Mouse (Mus musculus) heart, postnatal 14 days (tissue): ENCODE measurements around the gene Plekhm2. TPM values are rescaled to one million over a fixed set of nuclear protein-coding genes. Genes with fewer than 3 reads are reported as not detected.

ENCODE experiments used
- DNase-seq, 2 experiments: peaks; one replicate each; pipeline ENCODE4 v3.0.0; 2021 to 2022
- intact Hi-C: fragments of 180-260 bp; cut with DNase I; formaldehyde crosslinking; loops from one replicate; pipeline ENCODE4 v1.15.1; 2025
- total RNA-seq, 2 experiments: library from RNA; stranded (reverse); gene quantifications; 2 replicates each; pipeline ENCODE4 v1.2.3; 2021

The Plekhm2 gene
- total RNA-seq, 2 experiments from 2014 or later = 101 to 103 TPM

DNA sequence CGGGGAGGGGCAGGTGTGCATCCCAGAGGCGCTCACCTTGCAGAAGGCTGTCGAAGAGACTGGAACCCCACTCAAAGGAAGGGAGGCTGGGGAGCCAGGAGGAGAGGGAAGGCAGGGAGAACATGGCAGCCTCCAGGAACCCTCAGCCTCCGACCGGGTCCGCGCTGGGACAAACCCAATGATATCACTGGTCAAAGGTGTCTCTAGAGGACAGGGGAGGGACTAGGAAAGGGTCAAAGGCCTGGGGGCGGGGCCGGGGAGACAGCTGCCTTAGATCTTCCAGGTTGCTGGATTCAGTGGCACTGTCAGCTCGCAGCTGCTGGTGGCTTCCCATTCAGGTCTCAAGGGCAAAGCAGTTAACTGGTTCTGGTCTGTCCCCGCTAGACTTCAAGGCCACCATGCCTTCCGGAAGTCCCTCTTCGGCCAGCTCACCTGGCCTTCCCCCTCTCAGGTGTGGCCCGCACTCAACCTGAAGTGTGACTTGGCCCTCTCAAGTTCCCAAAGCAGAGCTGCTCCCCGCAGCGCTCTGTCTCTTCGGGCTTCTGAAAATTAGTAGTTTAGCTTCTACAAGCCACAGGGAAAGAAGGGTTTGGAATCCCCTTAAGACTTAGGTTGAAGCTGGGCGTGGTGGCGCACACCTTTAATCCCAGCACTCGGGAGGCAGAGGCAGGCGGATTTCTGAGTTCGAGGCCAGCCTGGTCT, 46.7 kb downstream of the Plekhm2 start:
- DNase-seq = no peak
- intact Hi-C loops = loop anchor here (2.0 to 10.0 kb wide), 4 partner anchors 84 to 337 kb away; no protein-coding TSS in a partner anchor

DNA sequence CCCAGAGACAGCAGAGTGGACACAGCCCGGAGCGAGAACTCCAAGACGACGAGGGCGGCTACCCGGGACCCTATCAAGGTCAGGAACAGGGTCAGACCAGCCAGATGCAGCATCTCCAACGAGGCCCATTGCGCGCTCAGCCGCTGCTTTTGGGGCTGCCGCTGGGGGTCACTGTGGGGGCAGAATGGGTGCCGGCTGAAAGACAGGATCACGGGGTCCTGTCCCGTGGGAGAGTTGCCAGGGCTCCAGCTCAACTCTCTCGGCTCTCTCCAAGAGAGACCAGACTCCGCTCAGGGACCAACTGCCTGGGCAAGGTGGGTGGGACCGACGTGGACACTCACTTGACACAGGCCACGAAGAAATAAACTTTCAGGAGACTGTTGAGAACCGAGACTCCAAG, 47.4 kb downstream of the Plekhm2 start:
- intact Hi-C loops = loop anchor here (5.0 to 10.0 kb wide), 3 partner anchors 85 to 338 kb away; no protein-coding TSS in a partner anchor
- DNase-seq = peak; percentile 78 to 86

DNA sequence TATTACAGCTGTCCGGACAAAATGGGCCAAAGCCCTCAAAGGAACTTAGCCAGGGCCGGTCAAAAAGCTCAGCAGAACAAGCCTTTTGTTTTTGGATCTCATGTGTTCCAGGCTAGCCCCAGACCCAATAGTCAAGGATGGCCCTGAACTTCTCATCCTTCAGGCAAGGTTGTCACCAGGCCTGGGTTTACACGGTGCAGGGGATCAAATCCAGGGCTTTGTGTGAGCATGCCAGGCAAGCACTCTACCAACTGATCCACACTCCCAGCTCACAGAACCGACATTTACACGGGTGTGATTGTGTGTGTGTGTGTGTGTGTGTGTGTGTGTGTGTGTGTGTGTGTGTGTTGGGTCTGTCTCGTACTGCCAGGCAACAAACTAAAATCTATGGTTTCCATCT, 47.9 kb downstream of the Plekhm2 start:
- intact Hi-C loops = loop anchor here (5.0 to 10.0 kb wide), 3 partner anchors 85 to 338 kb away; no protein-coding TSS in a partner anchor
- DNase-seq = no peak

DNA sequence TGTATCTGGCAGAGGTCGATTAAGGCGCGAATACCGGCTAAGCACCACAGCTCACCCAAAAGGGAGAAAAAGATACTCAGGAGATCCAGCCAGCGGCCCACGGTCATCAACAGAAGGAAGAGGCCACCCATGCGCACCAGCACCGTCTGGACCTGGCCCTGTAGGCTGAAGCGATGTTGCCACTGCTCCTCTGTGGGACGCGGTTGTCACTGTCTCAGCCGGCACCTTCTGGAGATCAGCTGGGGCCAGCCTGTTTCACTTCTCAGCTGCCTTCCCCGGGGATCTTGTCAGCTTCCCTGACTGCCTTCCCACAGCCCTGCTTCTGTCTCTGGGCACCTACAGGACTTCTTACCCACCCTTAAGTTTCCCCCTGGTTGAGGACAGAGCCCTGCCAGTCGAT, 49.8 kb downstream of the Plekhm2 start:
- intact Hi-C loops = loop anchor here (5.0 to 10.0 kb wide), 3 partner anchors 87 to 340 kb away; no protein-coding TSS in a partner anchor
- DNase-seq = no peak

DNA sequence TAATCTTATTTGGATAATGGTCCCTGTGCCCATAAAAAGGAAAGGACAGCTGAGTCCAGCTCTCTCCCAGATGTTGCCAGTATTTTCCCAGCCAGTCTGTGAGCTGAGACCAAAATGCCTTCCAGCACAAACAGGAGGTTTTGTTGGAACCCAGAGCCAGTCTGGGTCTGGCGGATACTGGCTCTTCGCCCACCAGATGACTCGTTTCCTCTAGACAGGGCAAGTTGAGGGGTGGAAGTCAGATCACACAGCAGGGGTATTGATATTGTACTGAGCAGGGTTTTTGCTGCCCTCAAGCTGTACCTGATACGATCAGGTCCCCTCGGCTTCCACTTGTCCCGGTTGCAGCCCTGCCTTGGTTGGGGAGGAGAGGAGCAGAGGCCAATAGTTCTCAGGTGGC, 55.2 kb downstream of the Plekhm2 start:
- intact Hi-C loops = no loop called here
- peak in 1 of 2 experiments; percentile 68 for DNase-seq

DNA sequence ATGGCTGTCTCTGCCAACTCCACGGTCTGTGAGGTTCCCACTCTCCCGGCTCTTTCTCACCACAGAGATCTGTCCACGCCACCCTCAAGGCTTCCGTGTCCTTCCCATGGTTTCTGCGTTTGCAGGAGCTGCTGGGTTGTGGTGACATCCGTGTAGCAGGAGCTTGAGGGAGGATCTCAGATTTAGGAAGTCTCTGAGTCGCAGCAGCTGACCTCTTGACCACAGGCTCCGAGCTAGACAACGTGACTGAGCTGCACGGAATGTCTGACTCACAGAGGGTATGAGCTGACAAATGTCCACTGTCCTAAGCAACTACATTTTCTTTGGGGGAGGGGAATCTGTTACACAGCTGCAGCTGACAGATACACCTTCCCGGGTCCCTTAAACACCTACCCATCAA, 58.8 kb downstream of the Plekhm2 start, which contains the start of gene Fblim1:
Fblim1 (minus strand) TSS at position 236 of the 400 bp plus-strand sequence.
- intact Hi-C loops = no loop called here
- DNase-seq = no peak

DNA sequence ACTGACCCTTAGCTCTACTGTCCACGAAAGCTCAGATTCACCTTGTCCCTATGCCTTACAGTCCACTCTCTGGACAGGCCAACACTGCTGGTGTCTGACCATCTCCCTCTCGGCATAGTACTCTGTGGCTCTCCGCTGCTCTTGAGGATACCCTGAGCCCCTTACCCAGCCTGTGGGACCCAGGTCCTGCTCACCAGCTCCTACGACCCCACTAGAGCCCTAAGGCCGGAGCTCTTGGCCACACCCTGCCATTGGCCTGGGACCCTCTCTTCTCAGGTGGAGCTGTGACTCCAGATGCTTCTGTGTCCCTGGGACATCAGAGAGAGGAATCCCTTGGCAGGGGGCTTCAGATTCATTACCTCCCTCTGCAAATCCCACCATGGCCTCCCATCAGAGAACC, 59.3 kb downstream of the Plekhm2 start:
- intact Hi-C loops = no loop called here
- no peak for DNase-seq

DNA sequence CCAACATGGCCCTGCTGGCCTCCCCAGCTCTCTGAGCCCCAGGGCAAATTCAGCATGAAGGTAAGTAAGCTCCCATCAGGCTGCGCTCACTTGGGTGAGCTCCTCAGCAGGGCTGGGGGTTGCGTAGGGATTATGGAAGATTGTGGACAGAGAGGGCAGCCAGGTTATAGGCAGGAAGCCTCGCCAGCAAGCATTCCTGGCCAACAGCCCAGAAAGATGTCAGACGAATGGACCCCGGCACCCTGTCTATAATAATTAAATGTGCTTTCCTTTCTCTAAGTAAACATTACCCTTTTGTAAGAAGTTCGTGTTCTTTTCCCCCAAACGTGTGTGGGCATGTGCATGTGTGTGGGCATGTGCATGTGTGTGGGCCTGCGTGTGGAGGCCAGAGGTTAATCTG, 60.2 kb downstream of the Plekhm2 start:
- intact Hi-C loops = no loop called here
- DNase-seq = peak in 1 of 2 experiments; percentile 76

DNA sequence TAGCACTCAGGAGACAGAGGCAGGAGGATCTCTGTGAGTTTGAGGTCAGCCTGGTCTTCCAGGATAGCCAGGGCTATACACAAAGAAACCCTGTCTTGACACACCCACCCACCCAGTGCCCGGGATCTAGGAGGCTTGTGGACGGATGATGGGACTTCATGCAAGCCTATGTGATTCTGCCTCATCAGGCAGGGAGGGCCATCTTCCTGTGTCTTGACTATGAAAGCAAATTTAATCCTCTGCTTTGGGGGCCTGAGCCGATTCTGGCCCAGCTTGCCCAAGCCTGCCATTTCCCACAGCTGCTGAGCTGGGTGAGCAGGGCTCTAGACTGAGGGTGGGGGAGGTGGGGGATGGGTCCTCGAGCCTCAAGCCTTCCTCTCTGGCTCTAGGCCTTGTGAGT, 60.8 kb downstream of the Plekhm2 start:
- no peak for DNase-seq
- intact Hi-C loops = no loop called here

DNA sequence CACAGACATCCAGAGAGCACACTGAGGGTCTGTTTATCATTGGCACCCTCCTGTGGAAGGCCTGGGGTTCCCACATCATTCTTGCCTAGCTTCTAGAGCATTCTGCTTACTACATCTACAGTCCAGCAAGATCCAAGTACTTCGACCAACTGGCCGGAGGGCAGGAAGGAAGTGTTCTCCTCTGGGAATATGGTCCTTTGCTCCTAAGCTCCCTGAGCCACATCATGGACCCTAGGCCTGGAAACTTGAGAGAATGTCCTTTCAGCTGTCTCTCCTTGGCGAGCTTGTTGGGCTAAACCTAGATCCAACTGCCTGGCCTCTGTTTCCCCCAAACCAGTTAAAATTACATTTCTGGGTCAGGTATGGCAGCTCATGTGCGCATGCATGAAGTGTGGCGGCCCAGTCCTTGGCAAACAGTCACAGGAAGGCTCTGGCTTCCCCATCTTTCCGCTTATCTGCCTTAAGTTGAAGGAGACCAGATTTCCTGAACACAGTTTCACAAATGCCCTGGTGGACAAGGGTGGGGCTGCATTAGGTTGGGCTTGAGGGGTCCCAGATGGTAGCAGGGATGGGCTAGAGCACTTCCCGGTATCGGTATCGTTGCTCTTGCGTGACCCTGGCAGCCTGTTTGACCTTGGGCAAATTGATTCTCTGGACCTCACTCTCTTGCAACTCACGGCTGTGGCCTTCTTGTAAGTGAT, 62.0 kb downstream of the Plekhm2 start:
- DNase-seq = peak in 1 of 2 experiments; percentile 44
- intact Hi-C loops = no loop called here

DNA sequence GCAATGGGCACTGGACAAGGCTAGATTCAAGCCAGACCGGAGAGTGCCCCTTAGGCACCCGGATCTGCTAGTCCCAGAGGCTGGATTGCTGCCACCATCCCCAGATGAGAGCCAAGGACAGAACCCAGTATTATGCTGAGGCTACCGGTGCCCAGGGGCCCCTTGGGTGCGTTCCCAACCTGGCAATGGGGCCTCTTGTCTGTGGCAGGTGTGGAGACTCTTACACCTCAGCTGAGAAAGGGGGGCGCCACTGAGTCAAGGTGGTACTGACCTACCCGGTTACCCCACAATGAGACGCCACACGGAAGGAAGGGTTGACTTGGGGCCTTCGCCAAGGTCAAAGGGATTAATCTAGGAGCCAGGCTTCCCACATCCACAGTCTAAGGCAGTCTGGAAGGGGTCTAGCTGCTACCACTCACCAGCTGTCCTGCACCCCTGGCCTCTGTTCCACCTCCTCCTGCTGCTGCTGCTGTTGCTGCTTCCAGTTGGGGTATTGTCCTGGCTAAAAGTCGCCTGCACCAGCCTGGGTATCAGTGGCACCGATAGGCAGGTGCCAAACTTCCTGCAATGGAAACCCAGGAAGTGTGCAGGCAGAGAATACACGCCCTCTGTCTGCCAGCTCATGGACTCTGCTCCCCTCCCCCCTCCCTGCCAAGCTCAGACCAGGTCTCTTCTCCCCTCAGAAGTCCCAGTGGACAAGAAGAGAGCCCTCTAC, 63.4 kb downstream of the Plekhm2 start:
- DNase-seq = peak in 1 of 2 experiments; percentile 48
- intact Hi-C loops = no loop called here

DNA sequence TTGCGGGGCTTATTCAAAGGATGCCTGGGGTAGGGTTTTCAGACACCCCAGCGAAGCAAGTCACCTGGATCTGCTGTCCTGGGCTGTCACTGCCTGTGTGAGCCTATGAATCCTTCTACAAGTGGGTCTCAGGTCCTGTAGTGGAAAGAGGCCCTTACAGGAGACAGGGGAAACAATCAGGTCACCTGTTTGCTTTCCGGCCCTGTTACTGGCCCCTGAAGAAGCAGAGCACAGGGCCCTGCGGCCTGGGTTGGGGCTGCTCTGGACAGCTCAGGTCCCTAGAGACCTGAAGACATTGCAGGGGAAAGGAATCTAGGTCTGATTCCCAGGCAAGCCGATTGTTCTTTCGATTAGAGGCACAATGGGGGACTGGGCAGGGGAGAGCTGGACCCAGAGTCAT, 64.3 kb downstream of the Plekhm2 start:
- intact Hi-C loops = no loop called here
- DNase-seq = no peak

DNA sequence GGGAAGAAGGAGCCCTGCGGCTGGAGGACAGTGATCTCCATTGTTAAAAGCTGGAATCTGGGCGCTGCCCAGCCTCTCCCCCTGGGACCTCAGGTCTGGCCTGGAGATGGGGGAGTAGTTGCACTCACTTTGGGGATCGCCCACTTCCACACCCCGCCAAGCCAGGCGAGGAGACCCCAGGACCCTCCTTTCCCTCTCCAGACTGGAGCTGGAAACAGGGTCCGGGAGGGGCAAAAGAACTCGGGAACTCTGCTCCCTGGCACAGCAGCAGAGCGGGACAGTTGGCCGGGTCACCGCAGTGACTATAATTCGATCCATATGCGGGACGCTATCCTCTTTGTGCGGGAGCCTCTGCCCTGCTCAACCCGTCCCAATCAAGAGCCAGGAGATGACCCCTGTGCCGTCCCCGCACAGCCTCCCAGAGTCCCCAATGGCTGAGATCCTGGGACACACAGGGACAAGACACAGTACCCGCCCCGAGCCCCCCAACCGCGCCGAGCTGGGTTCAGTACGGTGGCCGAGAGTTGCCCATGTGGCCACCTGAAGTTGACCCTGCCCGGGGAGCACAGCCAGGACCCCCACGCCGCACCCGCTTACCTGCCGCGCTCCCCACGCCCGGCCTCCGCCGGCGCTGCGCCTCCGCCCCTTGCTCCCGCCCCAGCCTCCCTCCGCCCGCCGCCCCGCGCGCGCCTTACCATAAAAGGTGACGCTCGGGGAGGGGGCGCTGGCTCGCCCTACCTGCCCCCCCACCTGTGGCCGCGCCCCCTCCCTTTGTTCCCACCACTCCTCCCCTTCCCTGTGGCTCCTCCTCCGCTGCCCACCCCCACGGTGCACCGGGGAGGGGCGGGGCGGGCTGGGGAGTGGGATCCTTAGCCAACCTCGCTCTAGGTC, 65.2 kb downstream of the Plekhm2 start:
- peak; percentile 59 for DNase-seq
- intact Hi-C loops = no loop called here

DNA sequence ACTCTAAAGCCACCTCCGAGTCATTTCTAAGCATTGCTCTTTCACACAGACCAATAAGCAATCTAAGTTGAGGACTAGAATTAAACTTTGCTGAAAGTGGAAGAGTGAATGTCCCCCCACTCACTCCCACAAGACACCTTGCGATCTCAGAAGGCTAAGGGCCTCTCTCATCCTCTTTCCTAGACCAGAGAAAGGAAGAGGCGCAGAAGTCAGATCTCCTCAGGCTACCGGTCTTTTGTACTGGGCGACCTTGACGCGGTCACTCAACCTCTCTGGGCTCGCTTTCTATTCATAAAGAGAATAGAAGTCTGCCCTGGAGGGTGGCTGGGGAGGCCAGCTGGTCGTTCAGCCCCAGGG, 65.8 kb downstream of the Plekhm2 start:
- intact Hi-C loops = no loop called here
- no peak for DNase-seq

DNA sequence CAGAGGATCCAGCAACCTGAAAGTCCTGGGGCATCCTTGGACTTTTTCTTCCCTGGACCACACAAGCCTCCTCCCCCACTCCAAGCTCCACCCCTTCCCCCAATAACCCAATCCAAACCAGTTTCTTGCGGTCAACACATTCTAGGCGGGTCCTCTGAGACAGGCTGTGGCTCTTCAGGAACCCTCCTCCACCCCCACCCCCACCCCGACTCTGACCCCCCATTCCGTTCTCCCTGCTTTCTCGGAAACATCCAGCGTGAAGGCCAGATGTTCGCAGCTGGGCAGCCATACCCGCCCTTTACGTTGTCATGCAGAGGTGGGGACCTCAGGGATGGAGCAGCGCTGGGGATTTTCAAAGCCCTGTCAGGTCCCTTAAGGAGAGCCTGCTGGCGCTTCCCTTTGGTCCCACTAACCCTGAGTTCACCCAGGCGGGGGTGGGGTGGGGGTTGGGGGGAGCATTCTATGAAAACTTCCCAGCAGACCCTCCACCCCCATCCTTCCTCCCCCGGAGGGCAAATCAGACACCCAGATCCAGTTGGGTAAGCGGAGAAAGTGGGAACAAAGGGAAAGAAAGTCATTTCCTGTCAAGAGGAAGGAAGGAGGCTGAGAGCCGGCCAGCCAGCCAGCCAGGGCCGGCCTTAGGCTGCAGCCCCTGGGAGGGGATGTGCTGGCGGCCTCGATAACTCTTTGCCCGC, 66.4 kb downstream of the Plekhm2 start:
- intact Hi-C loops = no loop called here
- DNase-seq = peak; percentile 50 to 69

DNA sequence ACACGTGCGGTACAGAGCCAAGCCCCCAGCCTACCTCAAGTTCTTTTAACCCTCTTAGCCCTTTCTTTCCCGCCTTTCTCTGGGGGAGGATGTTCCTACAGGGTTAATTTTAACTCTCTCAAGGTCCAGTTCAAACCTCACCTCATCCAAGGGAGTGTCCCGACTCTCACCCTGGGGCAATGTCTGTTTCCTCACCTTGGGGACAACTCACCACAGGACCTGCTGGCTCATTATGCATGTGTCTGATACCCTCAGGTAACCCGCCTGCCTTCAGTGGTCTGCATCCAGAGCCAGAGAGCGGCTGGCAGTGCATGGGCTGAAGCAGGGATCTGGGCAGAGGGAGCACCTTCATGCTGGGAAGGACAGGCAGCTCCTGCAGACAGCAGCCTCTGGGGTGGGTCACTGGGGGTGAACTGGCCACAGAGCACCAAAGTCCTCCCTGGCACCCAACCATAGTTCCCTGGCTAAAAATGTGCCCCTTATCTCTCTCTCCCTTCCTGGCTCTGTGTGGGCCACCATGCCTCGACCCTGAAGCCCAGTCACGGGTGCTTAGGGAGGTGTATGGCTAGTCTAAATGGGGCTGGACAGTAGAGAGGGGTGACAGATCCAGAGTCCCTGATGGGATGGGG, 67.9 kb downstream of the Plekhm2 start:
- intact Hi-C loops = no loop called here
- peak; percentile 54 to 58 for DNase-seq

DNA sequence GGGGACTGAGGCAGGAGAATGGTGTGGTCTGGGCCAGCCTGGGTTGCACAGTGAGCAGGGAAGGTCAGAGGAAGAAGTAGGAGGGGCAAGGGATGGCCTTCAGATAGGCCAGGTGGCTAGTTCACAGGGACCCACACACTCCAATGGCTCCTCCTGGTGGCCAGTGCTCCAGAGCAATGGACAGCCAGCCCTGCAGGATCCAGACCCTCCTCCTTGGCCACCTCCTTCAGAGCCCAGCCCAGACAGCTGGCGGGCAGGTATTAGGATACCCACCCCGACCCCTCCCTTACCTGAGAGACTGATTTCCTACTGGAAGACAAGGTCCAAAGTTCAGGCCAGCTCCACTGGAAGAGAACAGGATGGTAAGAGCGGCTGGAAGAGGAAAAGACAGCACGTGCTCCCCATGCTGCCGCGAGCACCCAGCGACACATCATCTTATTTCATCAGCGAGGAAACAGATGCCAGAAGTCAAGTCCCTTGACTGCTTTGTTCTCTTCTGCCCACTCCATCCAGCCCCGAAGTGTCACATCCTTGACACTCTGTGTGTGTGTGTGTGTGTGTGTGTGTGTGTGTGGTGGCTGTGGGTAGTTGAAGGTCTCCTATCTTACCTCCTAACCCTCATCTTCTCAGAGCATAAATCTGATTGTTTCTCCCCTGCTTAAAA, 69.0 kb downstream of the Plekhm2 start:
- no peak for DNase-seq
- intact Hi-C loops = no loop called here

DNA sequence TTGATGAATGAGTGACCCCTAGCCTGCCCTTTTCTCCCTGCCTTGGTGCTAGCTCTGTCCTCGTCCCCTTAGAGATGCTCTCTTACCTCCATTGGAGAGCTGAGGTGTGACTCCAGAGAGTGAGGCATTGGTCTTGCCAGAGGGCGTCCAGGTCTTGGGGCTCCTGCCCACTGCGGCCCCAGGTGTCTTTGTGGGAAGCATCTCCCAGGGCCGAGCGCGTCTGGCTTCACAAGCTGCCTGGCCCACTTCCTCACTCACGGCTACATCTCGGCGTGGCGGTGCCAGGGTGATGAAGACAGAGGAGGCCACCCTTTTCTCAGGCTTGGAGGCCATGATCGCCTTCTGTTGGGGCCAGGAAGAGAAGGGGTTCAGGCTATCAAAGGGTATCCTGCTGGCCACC, 69.6 kb downstream of the Plekhm2 start:
- intact Hi-C loops = no loop called here

DNA sequence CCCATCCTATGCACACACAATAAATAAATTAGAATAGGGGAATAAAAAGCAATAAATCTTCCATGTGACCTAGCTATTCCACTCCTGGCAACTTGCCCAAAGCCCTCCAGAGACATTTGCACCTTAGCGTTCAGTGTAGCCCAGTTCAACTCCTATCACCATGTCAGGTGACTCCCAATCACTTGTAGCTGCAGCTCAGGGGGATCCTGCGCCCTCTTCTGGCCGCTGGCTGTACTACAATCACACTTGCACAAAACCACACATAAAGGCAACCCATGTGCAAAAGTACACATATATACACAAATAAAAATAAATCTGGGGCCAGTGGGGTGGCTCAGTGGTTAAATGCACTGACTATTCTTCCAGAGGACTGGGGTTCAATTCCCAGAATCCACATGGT, 73.2 kb downstream of the Plekhm2 start:
- DNase-seq = peak; percentile 43 to 61
- intact Hi-C loops = no loop called here

More for the DNA sequence above, 69.6 kb downstream of the Plekhm2 start:
- no peak for DNase-seq
